Mouse (Mus musculus): ENCODE results near the gene Tmem131. TPM values are rescaled to one million over a fixed set of nuclear protein-coding genes. Genes with fewer than 3 reads are reported as not detected.

Gene Tmem131
- polyA plus RNA-seq, 1 experiment from 2014 or later: 13.1 TPM

GRCm38 (mm10) chr1:36889016-36889415 is 54.5 kb downstream of the Tmem131 start:
- no peak overlapping the region for H3K9ac ChIP-seq (ENCODE audit: low read length)
- H3K36me3 ChIP-seq (ENCODE audit: control insufficient read depth, insufficient read depth, low read length): no peaks in the 10 kb centered on the region
- no peak overlapping the region for H3K4me2 ChIP-seq (ENCODE audit: low read depth, low read length)
- ATAC-seq (ENCODE audit: insufficient read depth, low FRiP score): no peak
- no peaks in the 10 kb centered on the region for H3K27me3 ChIP-seq (ENCODE audit: control insufficient read depth, insufficient read depth, low read length)
- H3K4me3 ChIP-seq (replicated peaks; ENCODE audit: low read length): no peak overlapping the region
- whole genome bisulfite sequencing: 58% methylated on average over 5 of the region's 5 CpGs
- peak overlapping the region; percentile 58 for H3K27ac ChIP-seq (ENCODE audit: low read length)
- no peaks in the 10 kb centered on the region for H3K9me3 ChIP-seq (replicated peaks; ENCODE audit: control insufficient read depth, low read length)
- H3K4me1 ChIP-seq (ENCODE audit: control insufficient read depth, insufficient read depth, low read length): peaks cover 27% of the 10 kb centered on the region

GRCm38 (mm10) chr1:36887172-36887571 is 56.3 kb downstream of the Tmem131 start:
- no peak for ATAC-seq (ENCODE audit: insufficient read depth, low FRiP score)
- Histone ChIP-seq H3K4me1 (ENCODE audit: control insufficient read depth, insufficient read depth, low read length) (peaks cover 32% of the 10 kb centered on the region), H3K4me3 (replicated peaks; ENCODE audit: low read length) (no peak overlapping the region), H3K27me3 (ENCODE audit: control insufficient read depth, insufficient read depth, low read length) (no peaks in the 10 kb centered on the region), H3K9me3 (replicated peaks; ENCODE audit: control insufficient read depth, low read length) (no peaks in the 10 kb centered on the region), H3K36me3 (ENCODE audit: control insufficient read depth, insufficient read depth, low read length) (no peaks in the 10 kb centered on the region), H3K4me2 (ENCODE audit: low read depth, low read length) (no peak overlapping the region), H3K9ac (ENCODE audit: low read length) (no peak overlapping the region), H3K27ac (ENCODE audit: low read length) (no peak overlapping the region)
- 89% methylated on average over 3 of the region's 3 CpGs for WGBS

- ATAC-seq (ENCODE audit: insufficient read depth, low FRiP score): no peak
- WGBS: 78% methylated on average over 4 of the region's 4 CpGs
- Histone ChIP-seq H3K4me1 (ENCODE audit: control insufficient read depth, insufficient read depth, low read length) (peaks cover 30% of the 10 kb centered on the region), H3K4me3 (replicated peaks; ENCODE audit: low read length) (no peak overlapping the region), H3K27me3 (ENCODE audit: control insufficient read depth, insufficient read depth, low read length) (no peaks in the 10 kb centered on the region), H3K36me3 (ENCODE audit: control insufficient read depth, insufficient read depth, low read length) (no peaks in the 10 kb centered on the region), H3K9ac (ENCODE audit: low read length) (no peak overlapping the region), H3K9me3 (replicated peaks; ENCODE audit: control insufficient read depth, low read length) (no peaks in the 10 kb centered on the region), H3K4me2 (ENCODE audit: low read depth, low read length) (no peak overlapping the region), H3K27ac (ENCODE audit: low read length) (no peak overlapping the region)
Observed at GRCm38 (mm10) chr1:36886489-36886888, 57.0 kb downstream of the Tmem131 start.

GRCm38 (mm10) chr1:36884536-36884935 is 58.9 kb downstream of the Tmem131 start:
- ATAC-seq (ENCODE audit: insufficient read depth, low FRiP score): no peak
- no peak overlapping the region for H3K9ac ChIP-seq (ENCODE audit: low read length)
- WGBS: 65% methylated on average over 3 of the region's 3 CpGs
- H3K4me2 ChIP-seq (ENCODE audit: low read depth, low read length): no peak overlapping the region
- no peak overlapping the region for H3K4me3 ChIP-seq (replicated peaks; ENCODE audit: low read length)
- 0 out of 2 replicates have a peak overlapping the region, but pooled peaks have one; percentile 21 for H3K27ac ChIP-seq (ENCODE audit: low read length)
- H3K36me3 ChIP-seq (ENCODE audit: control insufficient read depth, insufficient read depth, low read length): no peaks in the 10 kb centered on the region
- peaks cover 21% of the 10 kb centered on the region for H3K4me1 ChIP-seq (ENCODE audit: control insufficient read depth, insufficient read depth, low read length)
- H3K27me3 ChIP-seq (ENCODE audit: control insufficient read depth, insufficient read depth, low read length): no peaks in the 10 kb centered on the region
- H3K9me3 ChIP-seq (replicated peaks; ENCODE audit: control insufficient read depth, low read length): no peaks in the 10 kb centered on the region

DNA sequence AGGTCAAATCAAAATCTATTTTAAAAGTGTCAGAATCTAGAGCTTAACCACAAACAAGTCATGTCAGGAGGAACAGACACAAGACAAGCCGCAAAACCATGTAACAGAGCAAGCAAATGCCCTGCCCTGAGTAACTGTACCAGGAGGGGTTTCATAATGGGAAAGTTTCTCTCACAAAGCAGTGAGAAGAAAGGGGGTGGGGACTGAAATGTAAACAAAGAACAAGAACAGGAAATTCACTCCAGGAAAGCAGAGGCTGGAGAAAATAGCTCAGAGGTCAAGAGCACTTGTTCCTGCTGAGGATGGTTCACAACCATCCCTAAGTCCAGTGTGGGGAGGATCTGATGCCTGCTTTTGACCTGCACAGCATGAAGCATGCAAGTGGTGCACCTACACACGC is 59.7 kb downstream of the Tmem131 start:
- WGBS: 43% methylated on average over 2 of the region's 2 CpGs

DNA sequence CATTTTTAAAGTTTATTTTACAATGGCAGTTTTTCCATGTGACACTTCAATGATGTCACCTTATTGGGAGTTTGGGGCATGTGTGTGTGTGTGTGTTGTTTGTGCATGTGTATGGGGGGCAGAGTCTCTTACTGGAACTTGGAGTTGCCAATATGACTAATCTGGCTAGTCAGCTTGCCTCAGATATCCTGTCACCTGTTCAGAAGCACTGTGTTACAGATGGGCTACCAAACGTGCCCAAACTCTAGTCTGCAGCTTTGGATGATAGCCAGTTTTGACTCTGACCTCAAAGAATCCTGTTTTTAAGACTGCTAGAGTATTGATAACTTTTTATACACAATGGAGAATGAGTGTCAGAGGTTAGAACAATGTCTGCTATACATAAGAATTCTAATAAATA is 64.3 kb downstream of the Tmem131 start:
- ATAC-seq (ENCODE audit: insufficient read depth, low FRiP score): no peak
- Histone ChIP-seq H3K9ac (ENCODE audit: low read length) (no peak overlapping the region), H3K27ac (ENCODE audit: low read length) (no peak overlapping the region), H3K4me1 (ENCODE audit: control insufficient read depth, insufficient read depth, low read length) (peaks cover 6% of the 10 kb centered on the region), H3K9me3 (replicated peaks; ENCODE audit: control insufficient read depth, low read length) (no peaks in the 10 kb centered on the region), H3K27me3 (ENCODE audit: control insufficient read depth, insufficient read depth, low read length) (no peaks in the 10 kb centered on the region), H3K36me3 (ENCODE audit: control insufficient read depth, insufficient read depth, low read length) (no peaks in the 10 kb centered on the region), H3K4me3 (replicated peaks; ENCODE audit: low read length) (no peak overlapping the region), H3K4me2 (ENCODE audit: low read depth, low read length) (no peak overlapping the region)
- 39% methylated on average over 1 of the region's 1 CpGs for WGBS

More for the DNA sequence above, 59.7 kb downstream of the Tmem131 start:
- no peaks in the 10 kb centered on the region for H3K36me3 ChIP-seq (ENCODE audit: control insufficient read depth, insufficient read depth, low read length)
- H3K4me3 ChIP-seq (replicated peaks; ENCODE audit: low read length): no peak overlapping the region
- no peak for ATAC-seq (ENCODE audit: insufficient read depth, low FRiP score)
- peak overlapping the region; percentile 37 for H3K27ac ChIP-seq (ENCODE audit: low read length)
- H3K27me3 ChIP-seq (ENCODE audit: control insufficient read depth, insufficient read depth, low read length): no peaks in the 10 kb centered on the region
- peaks cover 17% of the 10 kb centered on the region for H3K4me1 ChIP-seq (ENCODE audit: control insufficient read depth, insufficient read depth, low read length)
- no peaks in the 10 kb centered on the region for H3K9me3 ChIP-seq (replicated peaks; ENCODE audit: control insufficient read depth, low read length)
- no peak overlapping the region for H3K9ac ChIP-seq (ENCODE audit: low read length)
- no peak overlapping the region for H3K4me2 ChIP-seq (ENCODE audit: low read depth, low read length)

- Histone ChIP-seq H3K27ac (ENCODE audit: low read length) (no peak overlapping the region), H3K4me1 (ENCODE audit: control insufficient read depth, insufficient read depth, low read length) (no peaks in the 10 kb centered on the region), H3K9me3 (replicated peaks; ENCODE audit: control insufficient read depth, low read length) (no peaks in the 10 kb centered on the region), H3K36me3 (ENCODE audit: control insufficient read depth, insufficient read depth, low read length) (no peaks in the 10 kb centered on the region), H3K27me3 (ENCODE audit: control insufficient read depth, insufficient read depth, low read length) (no peaks in the 10 kb centered on the region), H3K4me3 (replicated peaks; ENCODE audit: low read length) (no peak overlapping the region), H3K4me2 (ENCODE audit: low read depth, low read length) (no peak overlapping the region), H3K9ac (ENCODE audit: low read length) (no peak overlapping the region)
- ATAC-seq (ENCODE audit: insufficient read depth, low FRiP score): no peak
- WGBS: 76% methylated on average over 1 of the region's 1 CpGs
Observed at GRCm38 (mm10) chr1:36877126-36877525, 66.3 kb downstream of the Tmem131 start.

GRCm38 (mm10) chr1:36874874-36875561 is 68.4 kb downstream of the Tmem131 start:
- Histone ChIP-seq H3K4me2 (ENCODE audit: low read depth, low read length) (no peak overlapping the region), H3K27me3 (ENCODE audit: control insufficient read depth, insufficient read depth, low read length) (no peaks in the 10 kb centered on the region), H3K9ac (ENCODE audit: low read length) (no peak overlapping the region), H3K4me3 (replicated peaks; ENCODE audit: low read length) (no peak overlapping the region), H3K4me1 (ENCODE audit: control insufficient read depth, insufficient read depth, low read length) (no peaks in the 10 kb centered on the region), H3K27ac (ENCODE audit: low read length) (no peak overlapping the region), H3K36me3 (ENCODE audit: control insufficient read depth, insufficient read depth, low read length) (no peaks in the 10 kb centered on the region), H3K9me3 (replicated peaks; ENCODE audit: control insufficient read depth, low read length) (no peaks in the 10 kb centered on the region)
- no peak for ATAC-seq (ENCODE audit: insufficient read depth, low FRiP score)
- WGBS: 83% methylated on average over 8 of the region's 8 CpGs

GRCm38 (mm10) chr1:36871238-36871637 is 72.2 kb downstream of the Tmem131 start:
- Histone ChIP-seq H3K27me3 (ENCODE audit: control insufficient read depth, insufficient read depth, low read length) (no peaks in the 10 kb centered on the region), H3K9me3 (replicated peaks; ENCODE audit: control insufficient read depth, low read length) (no peaks in the 10 kb centered on the region), H3K4me2 (ENCODE audit: low read depth, low read length) (no peak overlapping the region), H3K9ac (ENCODE audit: low read length) (no peak overlapping the region), H3K4me3 (replicated peaks; ENCODE audit: low read length) (no peak overlapping the region), H3K36me3 (ENCODE audit: control insufficient read depth, insufficient read depth, low read length) (no peaks in the 10 kb centered on the region), H3K27ac (ENCODE audit: low read length) (peak overlapping the region; percentile 35; the same call in 1 of the 2 replicates), H3K4me1 (ENCODE audit: control insufficient read depth, insufficient read depth, low read length) (no peaks in the 10 kb centered on the region)
- WGBS: 40% methylated on average over 4 of the region's 4 CpGs
- no peak for ATAC-seq (ENCODE audit: insufficient read depth, low FRiP score)
